Mouse (Mus musculus) mature B cell (primary cell): ENCODE results near the gene Ube2g1.
"Not testable (repeated sequence)": the region's sequence is repeated elsewhere in the genome, so short reads cannot be mapped to it uniquely, and the experiment has no call there.

Source experiments
- in situ Hi-C: fragments of 300-500 bp; cut with MboI; formaldehyde crosslinking; loops from 2 replicates; pipeline ENCODE4 v1.14.3; 2019

Ube2g1 gene

GRCm38 (mm10) chr11:72597780-72598179, 9.3 kb upstream of the Ube2g1 start:
- in situ Hi-C loops: no loop called here

DNA sequence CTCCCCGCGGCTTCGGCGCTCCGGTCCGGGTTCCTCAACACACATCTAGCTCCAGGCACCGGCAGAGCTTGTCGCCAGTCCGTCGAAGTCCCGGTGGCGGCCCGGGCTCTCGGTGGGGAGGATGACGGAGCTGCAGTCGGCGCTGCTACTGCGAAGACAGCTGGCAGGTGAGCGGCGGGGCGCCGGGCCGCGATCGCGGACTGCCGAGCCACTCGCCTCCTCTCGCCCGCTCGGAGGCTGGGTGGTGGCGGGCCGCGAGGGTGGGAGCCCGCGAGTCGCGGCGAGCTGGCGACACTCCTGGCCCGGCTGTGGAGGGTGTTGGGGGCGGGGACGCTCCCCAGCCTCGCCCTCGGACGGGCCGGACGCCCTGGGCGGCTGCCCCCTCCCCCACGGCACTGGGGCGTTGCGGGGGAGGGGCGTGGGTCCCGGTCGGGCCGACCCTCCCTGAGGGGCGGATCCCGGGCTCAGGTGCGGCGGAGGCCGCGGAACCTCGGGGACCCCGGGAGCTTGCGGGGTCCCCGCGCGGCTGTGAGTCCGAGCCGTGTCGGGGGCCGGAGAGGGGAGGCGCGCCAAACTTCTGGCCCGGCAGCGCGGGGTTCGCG, 487 bp downstream of the Ube2g1 start:
- in situ Hi-C loops: no loop called here

- in situ Hi-C loops: no loop called here
These were observed 1.1 kb downstream of the Ube2g1 start for GRCm38 (mm10) chr11:72608071-72608679.

DNA sequence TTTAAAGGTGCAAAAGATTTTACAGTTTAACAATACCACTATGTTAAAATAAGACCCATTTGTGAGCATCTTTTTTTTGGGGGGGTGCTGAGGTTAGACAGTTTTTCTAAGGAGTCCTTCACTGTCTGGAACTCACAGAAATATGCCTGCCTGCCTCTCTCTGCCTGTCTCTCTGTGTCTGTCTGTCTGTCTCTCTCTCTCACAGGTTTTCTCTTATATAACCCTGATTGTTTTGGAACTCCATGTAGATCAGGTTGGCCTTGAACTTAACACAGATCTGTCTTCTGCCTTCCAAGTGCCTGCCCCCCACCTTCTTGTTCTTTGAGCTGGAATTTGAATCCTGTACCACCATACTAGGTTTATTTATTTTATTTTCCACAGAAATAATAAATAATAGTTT, 2.2 kb downstream of the Ube2g1 start:
- in situ Hi-C loops: no loop called here

- in situ Hi-C loops: not testable (repeated sequence)
These were observed 7.3 kb downstream of the Ube2g1 start for GRCm38 (mm10) chr11:72614336-72614735.

DNA sequence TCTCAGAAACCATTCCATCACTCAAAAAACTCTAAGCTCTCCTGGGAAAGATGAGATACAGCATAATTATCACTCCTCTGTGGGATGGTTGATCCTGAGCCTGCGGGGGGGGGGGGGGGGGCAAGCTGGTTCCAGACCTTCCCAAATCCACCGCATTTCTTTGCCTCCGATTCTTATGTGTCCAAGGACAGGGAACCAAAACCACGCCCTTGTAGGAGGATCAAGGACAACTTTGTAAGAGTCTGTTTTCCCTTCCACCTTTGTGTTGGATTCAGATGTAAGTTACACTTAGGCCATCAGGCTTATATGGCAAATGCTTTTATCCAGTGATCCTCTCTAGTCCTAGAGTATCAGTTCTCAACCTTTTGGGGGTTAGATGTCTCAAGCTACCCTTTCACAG, 8.8 kb downstream of the Ube2g1 start:
- in situ Hi-C loops: no loop called here

- in situ Hi-C loops: no loop called here
These were observed 11.4 kb downstream of the Ube2g1 start for GRCm38 (mm10) chr11:72618476-72618875.

DNA sequence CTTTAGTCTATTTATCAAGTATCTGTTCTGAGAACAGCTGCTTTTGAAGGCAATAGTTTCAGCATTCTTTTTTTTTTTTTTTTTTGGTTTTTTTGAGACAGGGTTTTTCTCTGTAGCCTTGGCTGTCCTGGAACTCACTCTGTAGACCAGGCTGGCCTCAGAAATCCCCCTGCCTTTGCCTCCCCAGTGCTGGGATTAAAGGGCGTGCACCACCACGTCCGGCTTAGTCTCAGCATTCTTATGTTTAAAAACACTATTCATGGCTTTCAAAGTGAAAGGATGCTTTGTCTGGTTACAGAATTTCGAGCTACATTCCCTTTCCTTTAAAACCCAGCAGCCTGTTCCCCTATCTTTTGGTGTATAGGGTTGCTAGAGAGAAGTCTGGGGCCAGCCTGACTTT, 35.6 kb downstream of the Ube2g1 start:
- in situ Hi-C loops: no loop called here

DNA sequence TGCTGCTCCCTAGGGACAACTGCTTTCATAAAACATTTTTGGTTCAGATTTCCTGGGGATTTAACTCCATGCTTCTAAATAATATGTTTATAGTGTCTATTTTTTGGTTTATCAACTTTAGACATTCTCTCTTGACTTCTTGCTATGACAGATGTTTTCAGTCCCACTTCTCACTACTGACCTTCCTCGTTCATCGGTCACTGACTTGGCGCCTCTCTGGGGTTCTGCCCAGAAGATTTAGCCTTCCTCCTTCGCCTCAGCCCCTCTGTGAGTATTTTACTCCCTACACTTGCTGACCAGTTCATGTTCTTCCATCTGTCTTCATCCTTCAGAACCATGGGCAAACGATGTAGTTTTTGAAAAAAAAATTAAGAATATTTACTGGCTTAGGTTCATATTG, 38.3 kb downstream of the Ube2g1 start:
- in situ Hi-C loops: no loop called here

- in situ Hi-C loops: no loop called here
These were observed 43.3 kb downstream of the Ube2g1 start for GRCm38 (mm10) chr11:72650347-72650746.

GRCm38 (mm10) chr11:72659918-72660317, 52.8 kb downstream of the Ube2g1 start:
- in situ Hi-C loops: no loop called here

GRCm38 (mm10) chr11:72660359-72660758, 53.3 kb downstream of the Ube2g1 start:
- in situ Hi-C loops: no loop called here

GRCm38 (mm10) chr11:72664641-72665040, 57.6 kb downstream of the Ube2g1 start:
- in situ Hi-C loops: no loop called here

DNA sequence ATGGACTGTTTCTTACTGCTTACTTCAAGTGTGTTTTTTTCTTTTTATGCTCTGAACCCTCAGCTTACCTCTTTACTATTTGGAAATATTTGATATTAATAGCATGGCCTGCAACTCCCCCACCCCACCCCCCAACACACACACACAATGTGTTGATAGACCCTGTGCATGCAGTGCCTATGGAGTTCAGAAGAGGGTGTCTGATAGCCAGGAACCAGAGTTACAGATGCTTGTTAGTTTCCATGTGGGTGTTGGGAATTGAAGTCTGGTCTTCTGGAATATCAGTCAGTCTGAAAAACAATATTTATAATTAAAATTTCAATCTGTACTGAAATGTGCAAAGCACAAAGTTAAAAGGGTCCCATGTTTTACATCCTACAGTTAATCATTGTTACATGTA, 63.6 kb downstream of the Ube2g1 start:
- in situ Hi-C loops: no loop called here

- in situ Hi-C loops: no loop called here
These were observed 64.4 kb downstream of the Ube2g1 start for GRCm38 (mm10) chr11:72671294-72671988.

DNA sequence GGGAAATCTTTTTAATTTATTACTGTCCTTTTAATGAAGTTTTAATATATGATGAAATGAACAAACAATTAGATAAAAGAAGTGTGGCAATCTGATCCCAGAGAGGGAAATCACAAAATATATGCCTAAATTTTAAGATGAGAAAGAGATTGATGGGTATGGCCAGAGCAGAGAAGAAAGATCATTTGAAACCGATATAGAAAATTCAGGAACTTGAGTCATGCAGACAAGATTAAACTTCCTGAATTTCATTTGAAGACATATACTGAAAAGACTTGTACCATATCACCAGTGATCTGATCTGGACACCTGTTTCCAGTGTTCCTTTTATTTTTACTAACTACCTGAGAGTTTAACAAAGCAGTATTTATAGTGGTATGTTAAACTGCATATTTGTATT, 65.4 kb downstream of the Ube2g1 start:
- in situ Hi-C loops: no loop called here

DNA sequence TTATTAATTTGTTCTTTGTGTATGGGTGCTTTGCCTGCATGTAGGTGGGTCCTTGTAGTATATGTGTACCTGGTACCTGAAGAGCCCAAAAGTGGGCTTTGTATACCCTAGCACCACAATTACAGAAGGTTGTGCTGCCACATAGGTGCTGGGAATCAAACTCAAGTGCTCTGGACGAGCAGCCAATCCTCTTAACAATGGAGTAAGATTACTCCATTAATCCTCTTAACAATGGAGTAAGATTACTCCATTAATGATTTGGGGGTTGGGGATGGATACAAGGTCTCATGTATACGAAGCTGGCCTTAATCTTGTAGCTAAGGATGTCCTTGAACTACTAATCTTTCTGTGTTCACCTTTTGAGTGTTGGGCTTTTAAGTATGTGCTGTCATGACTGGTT, 68.2 kb downstream of the Ube2g1 start:
- in situ Hi-C loops: no loop called here

DNA sequence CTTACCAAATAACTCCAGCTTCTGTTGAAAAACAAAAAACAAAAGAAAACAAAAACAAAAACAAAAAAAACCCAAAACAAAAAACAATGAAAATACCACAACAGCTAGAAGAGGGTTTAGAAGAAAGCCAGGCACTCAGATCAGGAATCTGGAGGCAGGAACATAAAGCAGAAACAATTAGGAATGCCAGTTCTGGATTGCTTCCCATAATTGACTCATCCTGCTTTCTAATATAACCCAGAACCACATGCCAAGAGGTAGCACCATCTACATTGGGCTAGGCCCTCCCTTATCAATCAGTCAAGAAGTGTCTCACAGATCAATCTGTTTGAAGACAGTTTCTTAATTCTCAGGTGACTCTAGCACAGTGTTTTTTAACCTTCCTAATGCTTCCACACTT, 73.6 kb downstream of the Ube2g1 start:
- in situ Hi-C loops: no loop called here

- in situ Hi-C loops: no loop called here
These were observed 76.3 kb downstream of the Ube2g1 start for GRCm38 (mm10) chr11:72683402-72683801.

DNA sequence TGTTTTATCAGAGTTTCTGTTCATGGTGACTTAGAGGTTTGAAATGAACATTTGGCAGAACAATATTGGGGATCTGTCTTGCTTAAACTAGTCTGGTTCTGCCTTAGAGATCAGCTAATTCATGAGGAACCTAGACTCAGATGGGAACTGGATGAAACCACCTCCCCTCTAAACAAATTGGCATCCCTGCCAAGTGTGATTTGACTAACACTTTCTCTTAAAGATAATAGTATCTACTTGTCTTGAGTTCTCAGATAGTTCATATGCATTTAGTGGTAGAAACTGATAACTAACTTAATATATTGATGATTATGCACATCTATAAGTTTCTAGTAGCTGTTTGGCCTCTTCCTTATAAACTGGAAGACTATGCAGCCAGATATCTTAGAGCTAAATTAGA, 79.6 kb downstream of the Ube2g1 start:
- in situ Hi-C loops: no loop called here

GRCm38 (mm10) chr11:72688242-72688641, 81.2 kb downstream of the Ube2g1 start:
- in situ Hi-C loops: no loop called here

- in situ Hi-C loops: no loop called here
These were observed 82.0 kb downstream of the Ube2g1 start for GRCm38 (mm10) chr11:72689115-72689514.
